Mouse (Mus musculus) erythroblast, adult 5-6 weeks (primary cell): Measurements from ENCODE around the gene Dhx33. TPM values are rescaled to one million over a fixed set of nuclear protein-coding genes. Genes with fewer than 3 reads are reported as not detected.

Source experiments
- ATAC-seq: replicated peaks from 2 replicates; pipeline ENCODE4 v1.8.0; 2016; ENCODE audit warnings: moderate number of reproducible peaks, mild to moderate bottlenecking, moderate TSS enrichment, inconsistent platforms; ENCODE audit not compliant: poor library complexity, low FRiP score, severe bottlenecking
- total RNA-seq, 2 experiments: library from RNA; stranded (forward) in 1 of 2; stranded (reverse) in 1 of 2; fragments of 150-400 nt in 1 of 2; fragments of 200-764, 138-1000 nt in 1 of 2; gene quantifications; 2 replicates each; pipeline versions ENCODE4 v1.2.3 to v1.2.4; 2015 to 2017; ENCODE audit warnings: low replicate concordance in 2 of 2

Dhx33 gene
- total RNA-seq, 2 experiments from 2014 or later = 3.3 to 5.6 TPM

- ATAC-seq = no peak
Measured at GRCm38 (mm10) chr11:70942596-70942995, 61.6 kb downstream of the Dhx33 start.

GRCm38 (mm10) chr11:70935316-70935715 lies 68.9 kb downstream of the Dhx33 start:
- 0 out of 2 replicates have a peak, but pooled peaks have one; percentile 24 for ATAC-seq

Other genes with a start within 250 kb of the Dhx33 start
- 5.0 TPM in 1 of 2 replicates, not detected in the other for gene Zfp3, start 240.2 kb downstream of the Dhx33 start, total RNA-seq (2015; ENCODE audit: low replicate concordance)
- not detected in 2 replicates for gene Zfp3, start 240.2 kb downstream of the Dhx33 start, total RNA-seq (2017; ENCODE audit: low replicate concordance)
- gene Scimp, start 191.9 kb downstream of the Dhx33 start, total RNA-seq (2015; ENCODE audit: low replicate concordance) = not detected in 2 replicates
- gene Scimp, start 191.9 kb downstream of the Dhx33 start, total RNA-seq (2017; ENCODE audit: low replicate concordance) = not detected in 2 replicates
- 5.2 and 10.0 TPM in 2 replicates for gene Rabep1, start 159.7 kb downstream of the Dhx33 start, total RNA-seq (2015; ENCODE audit: low replicate concordance)
- 10.8 and 19.2 TPM in 2 replicates for gene Rabep1, start 159.7 kb downstream of the Dhx33 start, total RNA-seq (2017; ENCODE audit: low replicate concordance)
- 33.4 and 68.6 TPM in 2 replicates for gene Nup88, start 34.5 kb downstream of the Dhx33 start, total RNA-seq (2015; ENCODE audit: low replicate concordance)
- gene Nup88, start 34.5 kb downstream of the Dhx33 start, total RNA-seq (2017; ENCODE audit: low replicate concordance) = 34.3 and 48.2 TPM in 2 replicates
- gene Rpain, start 34.2 kb downstream of the Dhx33 start, total RNA-seq (2015; ENCODE audit: low replicate concordance) = 28.0 and 28.6 TPM in 2 replicates
- gene Rpain, start 34.2 kb downstream of the Dhx33 start, total RNA-seq (2017; ENCODE audit: low replicate concordance) = 37.1 and 45.3 TPM in 2 replicates
- 72.8 and 93.0 TPM in 2 replicates for gene C1qbp, start 21.4 kb downstream of the Dhx33 start, total RNA-seq (2015; ENCODE audit: low replicate concordance)
- gene C1qbp, start 21.4 kb downstream of the Dhx33 start, total RNA-seq (2017; ENCODE audit: low replicate concordance) = 10.1 and 11.7 TPM in 2 replicates
- gene Mis12, start 15.2 kb upstream of the Dhx33 start, total RNA-seq (2015; ENCODE audit: low replicate concordance) = 10.0 and 14.6 TPM in 2 replicates
- 18.7 and 20.6 TPM in 2 replicates for gene Mis12, start 15.2 kb upstream of the Dhx33 start, total RNA-seq (2017; ENCODE audit: low replicate concordance)
- gene Derl2, start 15.4 kb upstream of the Dhx33 start, total RNA-seq (2015; ENCODE audit: low replicate concordance) = 11.0 and 11.7 TPM in 2 replicates
- 6.1 and 8.6 TPM in 2 replicates for gene Derl2, start 15.4 kb upstream of the Dhx33 start, total RNA-seq (2017; ENCODE audit: low replicate concordance)
- gene 6330403K07Rik, start 29.1 kb upstream of the Dhx33 start, total RNA-seq (2015; ENCODE audit: low replicate concordance) = not detected in 2 replicates
- not detected in 2 replicates for gene 6330403K07Rik, start 29.1 kb upstream of the Dhx33 start, total RNA-seq (2017; ENCODE audit: low replicate concordance)
- gene Nlrp1a, start 140.3 kb upstream of the Dhx33 start, total RNA-seq (2015; ENCODE audit: low replicate concordance) = 0.38 and 1.0 TPM in 2 replicates
- gene Nlrp1a, start 140.3 kb upstream of the Dhx33 start, total RNA-seq (2017; ENCODE audit: low replicate concordance) = 3.2 and 3.5 TPM in 2 replicates
- 0.38 TPM in 1 of 2 replicates, not detected in the other for gene Nlrp1b, start 226.3 kb upstream of the Dhx33 start, total RNA-seq (2015; ENCODE audit: low replicate concordance)
- gene Nlrp1b, start 226.3 kb upstream of the Dhx33 start, total RNA-seq (2017; ENCODE audit: low replicate concordance) = 0.51 and 0.84 TPM in 2 replicates